Mouse (Mus musculus) lung, adult 2 months (tissue): Measurements from ENCODE around the gene Preb.

Source experiments
- CTCF ChIP-seq: fragments of 200-500 bp; IDR thresholded peaks from 2 replicates; pipeline ENCODE4 v1.5.1; 2011; ENCODE audit warnings: mild to moderate bottlenecking, low read length, control low read depth; ENCODE audit not compliant: insufficient read depth
- POLR2A ChIP-seq: fragments of 200-500 bp; IDR thresholded peaks from 2 replicates; pipeline ENCODE4 v1.6.1; 2011; ENCODE audit warnings: low read depth, mild to moderate bottlenecking, control low read depth, low read length, borderline replicate concordance; ENCODE audit errors: extremely low read depth

GRCm38 (mm10) chr5:30950451-30950850 is 9.7 kb downstream of the Preb start:
- TF ChIP-seq CTCF (no peak), POLR2A (no peak)
